Mouse (Mus musculus) cerebellum, postnatal 36 days (tissue): Measurements from ENCODE around the gene Pold1.
A peak's percentile ranks its signal among the peaks of the same experiment; 100 is the strongest.

Experiments used
- DNase-seq, 2 experiments: peaks; one replicate each; pipeline ENCODE4 v3.0.0; 2021 to 2022; ENCODE audit warnings: mixed read lengths in 2 of 2

Pold1 gene

DNA sequence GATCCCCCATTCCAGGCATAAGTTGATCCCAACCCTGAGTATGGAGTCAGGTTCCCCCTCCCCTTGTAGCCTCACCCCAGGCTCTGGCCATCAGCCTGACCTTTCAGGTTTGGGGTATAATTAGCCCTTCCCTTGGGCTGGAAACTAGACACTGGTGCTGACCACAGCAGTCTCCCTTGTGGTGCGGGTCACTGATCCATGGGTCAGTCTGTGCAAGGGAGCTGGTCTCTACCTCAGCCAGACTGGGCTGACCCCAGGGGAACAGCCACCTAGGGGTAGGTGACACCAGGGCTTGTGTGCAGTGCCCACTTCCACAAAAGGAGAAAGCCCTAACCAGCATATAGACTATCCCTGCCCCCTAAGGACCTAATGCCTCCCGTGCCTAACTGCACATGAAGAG, 25.6 kb downstream of the Pold1 start:
- no peak for DNase-seq

DNA sequence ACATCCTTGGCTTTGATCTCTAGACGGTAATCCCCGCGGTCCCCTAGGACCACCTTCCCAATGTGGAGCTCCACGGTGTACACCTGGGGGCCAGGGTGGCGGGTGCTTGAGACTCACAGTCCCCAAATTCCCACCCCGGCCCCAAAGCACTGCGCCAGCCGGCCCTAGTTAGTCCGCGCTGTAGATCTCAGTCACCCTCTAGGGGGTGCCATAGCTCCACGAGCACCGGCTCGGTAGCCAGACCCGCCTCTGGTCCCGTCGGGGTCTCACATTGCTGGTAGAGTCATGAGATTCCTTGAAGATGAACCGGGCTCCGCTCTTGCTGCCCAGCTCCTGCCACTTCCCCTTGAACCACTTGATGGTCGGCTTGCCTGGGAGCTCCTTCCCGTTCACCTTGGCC, 26.9 kb downstream of the Pold1 start:
- peak; percentile 71 for DNase-seq

DNA sequence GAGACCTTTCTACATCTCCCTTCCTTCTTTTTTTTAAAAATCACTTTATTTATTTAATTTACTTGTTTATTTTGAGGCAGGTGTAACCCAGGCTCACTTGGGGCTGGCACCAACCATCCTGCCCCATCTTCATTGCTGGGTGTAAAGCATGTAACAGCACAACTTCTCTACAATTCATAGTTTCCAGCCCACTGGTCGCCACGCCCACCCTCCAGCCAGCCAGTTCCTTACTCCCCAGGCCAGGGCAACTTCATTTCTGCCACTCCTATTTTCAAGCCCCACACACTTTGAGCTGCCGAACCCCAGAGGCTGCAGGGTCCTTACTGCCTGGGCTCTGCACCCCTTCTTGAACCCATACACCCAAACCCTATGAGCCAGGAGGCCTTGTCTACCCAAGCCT, 27.7 kb downstream of the Pold1 start:
- DNase-seq, result no peak

GRCm38 (mm10) chr7:44519240-44519913, 29.3 kb downstream of the Pold1 start:
- DNase-seq, result no peak

GRCm38 (mm10) chr7:44507491-44507890, 41.2 kb downstream of the Pold1 start:
- no peak for DNase-seq

- peak; percentile 80 to 84 for DNase-seq
Observed at GRCm38 (mm10) chr7:44501563-44502115, 47.0 kb downstream of the Pold1 start.

DNA sequence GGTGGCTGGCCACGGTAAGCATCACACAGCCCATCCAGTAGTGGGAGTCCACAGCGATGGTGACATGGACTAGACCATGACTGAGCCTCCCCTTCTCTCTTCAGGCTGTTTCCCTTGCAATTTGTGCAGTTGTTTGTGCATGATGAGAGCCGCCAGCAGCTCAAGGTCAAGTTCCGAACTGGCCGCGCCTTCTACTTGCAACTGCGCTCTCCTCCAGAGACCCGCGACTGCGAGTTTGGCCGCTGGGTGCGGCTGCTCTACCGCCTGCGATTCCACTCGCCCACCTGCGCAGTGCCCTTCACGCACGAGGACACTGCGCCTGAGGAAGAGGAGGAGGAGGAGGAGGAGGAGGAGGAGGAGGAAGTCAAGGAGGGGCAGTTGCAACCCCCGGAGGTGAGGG, 48.6 kb downstream of the Pold1 start:
- DNase-seq, result no peak

DNA sequence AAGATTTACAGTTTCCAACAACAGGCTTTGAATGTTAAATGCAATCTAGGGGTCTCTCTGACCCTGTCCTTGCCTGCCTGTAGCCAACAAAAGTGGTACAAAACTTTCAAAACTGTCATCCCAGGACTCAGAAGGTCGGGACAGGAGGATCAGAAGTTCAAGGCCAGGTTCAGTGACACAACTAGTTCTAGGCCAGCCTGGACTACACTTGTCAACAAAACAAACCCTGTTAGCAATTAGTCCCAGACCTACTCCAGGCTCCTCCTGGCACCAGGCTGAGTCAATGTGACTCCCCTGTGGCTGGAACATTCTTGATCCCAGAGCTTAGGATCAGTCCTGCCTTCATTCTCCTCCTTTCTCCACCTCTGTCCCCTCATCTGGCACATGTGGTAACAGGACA, 49.7 kb downstream of the Pold1 start:
- DNase-seq, result no peak

DNA sequence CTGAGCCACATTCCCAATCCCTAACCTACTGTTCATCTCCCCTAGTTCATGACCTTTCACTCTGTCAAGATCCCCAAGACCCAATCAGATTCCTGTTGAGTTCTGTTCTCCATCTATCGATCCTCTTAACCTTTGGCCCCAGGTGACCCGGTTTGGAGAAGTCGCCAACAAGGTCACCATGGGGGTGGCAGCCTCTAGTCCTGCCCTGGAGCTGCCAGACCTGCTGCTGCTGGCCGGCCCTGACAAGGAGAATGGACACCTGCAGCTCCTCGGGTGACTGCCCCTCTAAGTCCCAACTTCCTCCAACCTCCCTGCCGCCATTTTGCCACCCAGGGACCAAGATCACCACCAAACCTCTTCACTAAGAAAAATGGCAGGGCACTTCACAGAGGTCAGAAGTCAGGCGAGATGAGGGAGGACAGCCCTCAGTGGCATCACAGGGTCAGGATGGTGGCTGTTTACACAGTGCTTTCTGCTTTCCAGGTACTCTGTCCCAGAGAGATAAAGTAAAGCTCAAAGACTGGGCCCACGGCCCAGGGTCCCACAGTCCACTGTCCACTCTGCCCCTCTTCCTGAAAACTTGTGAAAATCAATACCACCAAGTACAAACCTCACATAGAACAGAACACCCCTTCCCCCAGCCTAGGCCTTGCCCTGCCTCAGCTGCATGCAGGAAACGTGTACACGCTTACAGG, 51.1 kb downstream of the Pold1 start:
- DNase-seq, result no peak

DNA sequence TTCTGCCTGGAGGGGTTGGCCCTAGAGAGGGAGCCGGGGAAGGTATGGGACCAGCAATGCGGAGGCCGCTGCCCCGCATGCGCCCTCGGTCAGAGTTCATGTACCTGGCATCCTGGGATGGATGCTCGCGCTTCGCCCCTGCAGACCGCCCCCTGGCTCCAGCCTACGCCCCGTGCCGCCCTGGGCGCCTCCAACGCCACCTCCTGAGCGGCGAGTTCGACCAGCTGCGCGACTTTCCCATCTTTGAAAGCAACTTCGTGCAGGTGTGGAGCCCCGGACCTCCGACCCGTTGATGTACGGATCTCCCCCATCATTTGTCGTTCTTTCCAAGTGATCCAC, 51.9 kb downstream of the Pold1 start:
- no peak for DNase-seq

DNA sequence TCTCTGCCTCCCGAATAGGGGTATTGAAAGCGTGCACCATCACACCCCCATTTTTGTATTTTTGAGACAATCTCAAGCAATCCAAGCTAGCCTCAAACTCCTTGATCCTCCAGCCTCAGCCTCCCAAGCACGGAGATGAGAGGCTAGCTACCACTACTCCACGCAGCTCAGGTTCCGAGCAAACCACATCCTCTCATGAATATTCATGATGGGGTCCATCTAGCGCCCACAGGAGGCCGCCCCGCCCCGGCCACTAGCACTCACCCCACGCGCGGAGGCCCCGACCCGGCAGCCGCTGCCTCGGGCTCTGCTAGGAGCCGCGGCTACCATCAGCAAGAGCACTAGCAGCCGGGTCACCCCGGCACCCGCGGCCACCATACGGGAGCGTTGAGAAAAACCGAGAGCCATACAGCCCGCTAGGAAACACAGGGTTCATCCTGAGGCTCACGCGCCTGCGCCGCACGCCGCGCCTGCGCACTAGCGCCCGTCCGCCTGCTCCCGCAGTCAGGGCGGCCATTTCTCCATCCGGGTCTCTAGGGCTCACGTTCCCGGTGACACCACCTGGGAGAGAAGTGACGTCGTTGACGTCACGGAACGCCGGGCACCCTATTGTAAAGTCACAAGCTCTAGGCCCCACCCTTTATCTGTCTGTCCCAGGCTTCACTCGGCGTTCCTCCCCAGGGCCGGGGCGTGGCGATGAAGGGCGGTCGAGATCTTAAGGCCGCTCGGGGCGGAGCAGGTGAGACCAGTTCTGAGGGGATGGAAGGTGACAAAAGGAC, 52.5 kb downstream of the Pold1 start, which contains the start of the genes Emc10 and Fam71e1:
Emc10 (minus strand) TSS at position 538 of the 779 bp plus-strand sequence.
Fam71e1 (plus strand) TSS at position 590 of the 779 bp plus-strand sequence.
- DNase-seq, result peak; percentile 99

DNA sequence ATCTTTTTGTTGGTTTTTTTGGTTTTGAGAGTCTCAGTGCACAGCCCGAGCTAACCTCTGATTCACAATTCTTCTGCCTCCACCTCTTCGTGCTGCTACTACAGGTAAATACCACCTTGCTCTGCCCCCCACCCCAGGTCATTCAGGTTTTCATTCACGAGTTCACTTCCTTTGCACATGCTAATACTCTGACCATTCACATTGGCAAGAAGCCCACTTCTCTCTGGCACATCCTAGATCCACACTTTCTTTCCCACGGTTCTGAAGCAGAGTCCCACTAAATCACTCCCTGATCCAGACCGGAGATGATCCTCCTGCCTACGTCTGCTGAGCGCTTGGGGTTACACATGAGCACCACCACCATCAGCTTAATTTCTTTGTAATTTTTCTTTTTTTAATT, 53.6 kb downstream of the Pold1 start:
- DNase-seq, result no peak

GRCm38 (mm10) chr7:44494681-44495080, 54.0 kb downstream of the Pold1 start:
- no peak for DNase-seq

DNA sequence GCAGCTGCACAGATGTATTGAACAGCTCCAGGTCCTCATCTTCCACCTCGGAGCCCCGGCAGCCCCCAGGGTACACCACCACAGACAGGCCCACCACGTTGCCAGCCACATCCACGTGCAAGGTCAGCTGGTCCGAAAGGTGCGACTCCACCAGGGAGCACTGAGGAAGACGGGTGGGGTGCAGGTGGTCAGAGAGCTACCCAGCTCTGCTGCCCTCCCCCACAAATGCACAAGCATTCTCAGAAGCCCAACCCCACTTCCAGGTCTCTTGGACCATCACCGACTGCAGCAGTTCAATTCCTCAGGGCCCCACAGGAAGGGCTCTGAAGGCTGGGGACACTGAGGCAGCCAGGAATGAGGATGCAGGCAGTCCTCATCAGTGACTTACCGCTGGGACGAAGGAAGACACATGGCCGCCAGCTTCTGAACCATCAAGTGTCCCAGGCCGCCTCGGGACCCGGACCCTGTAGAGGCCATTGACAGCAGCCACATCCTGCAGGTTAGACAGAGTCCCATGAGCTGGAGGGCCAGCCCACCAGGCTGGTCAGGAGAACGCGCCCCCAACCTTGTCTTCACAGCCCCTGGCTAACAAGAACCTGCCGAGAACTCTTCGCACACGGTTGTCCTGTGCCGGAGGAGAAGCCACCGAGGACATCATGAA, 56.4 kb downstream of the Pold1 start:
- no peak for DNase-seq

DNA sequence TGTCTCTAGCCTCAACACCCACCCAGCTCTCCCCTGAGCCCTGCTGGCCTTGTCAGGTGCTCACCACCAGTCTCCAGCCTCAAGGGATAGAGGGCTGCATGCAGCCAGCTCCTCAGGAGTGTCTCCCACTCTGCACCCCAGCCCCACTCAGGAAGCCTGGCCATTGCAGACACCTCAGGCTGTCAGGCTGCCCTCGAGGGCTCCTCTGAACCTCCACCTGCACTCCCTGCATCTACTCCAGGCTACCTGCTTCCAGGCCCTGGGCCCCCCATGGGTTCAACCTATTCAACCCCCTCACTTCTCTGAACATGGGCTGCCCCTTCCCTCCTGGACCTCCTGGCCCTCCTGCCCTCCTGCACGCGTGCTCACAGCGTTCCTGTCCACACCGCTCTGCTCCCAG, 57.3 kb downstream of the Pold1 start:
- DNase-seq, result no peak

DNA sequence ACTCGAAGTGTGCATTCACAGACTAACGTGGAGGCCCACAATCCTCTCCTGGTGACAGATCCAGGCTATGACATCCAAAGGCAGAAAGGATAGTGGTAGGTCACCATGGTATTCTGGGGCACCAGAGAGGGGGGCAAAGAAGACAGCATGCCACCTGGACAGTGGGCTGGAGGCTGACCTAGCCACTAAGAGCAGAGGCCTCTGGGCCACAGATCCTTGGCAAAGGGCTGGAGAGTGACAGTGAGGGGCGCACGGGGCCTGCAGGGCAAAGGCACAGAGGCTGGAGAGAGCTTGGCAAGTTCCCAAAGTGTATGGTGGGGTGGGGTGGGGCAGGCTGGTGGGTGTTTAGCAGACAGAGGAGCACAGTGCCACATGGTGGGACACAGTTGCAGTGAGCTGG, 58.4 kb downstream of the Pold1 start:
- DNase-seq, result peak in 1 of 2 experiments; percentile 5

DNA sequence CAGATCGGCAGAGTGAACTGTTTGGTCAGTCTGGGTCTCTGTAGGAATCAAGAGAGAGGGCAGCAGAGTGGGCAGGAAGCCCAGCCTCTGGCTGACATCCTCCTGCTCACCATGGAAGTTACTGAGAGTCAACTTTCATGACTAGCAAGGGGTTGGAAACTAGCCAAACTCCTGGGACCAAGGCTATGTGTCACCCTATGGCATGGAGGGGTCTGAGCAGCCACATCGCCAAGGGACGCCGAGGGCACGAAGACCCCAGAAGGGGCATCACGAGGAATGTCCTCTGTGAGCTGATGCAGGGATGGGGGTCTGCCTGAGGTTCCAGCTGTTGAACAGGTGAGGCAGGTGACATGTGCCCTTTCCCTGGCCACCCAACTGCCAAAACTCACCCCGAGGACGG, 60.1 kb downstream of the Pold1 start:
- DNase-seq, result no peak

DNA sequence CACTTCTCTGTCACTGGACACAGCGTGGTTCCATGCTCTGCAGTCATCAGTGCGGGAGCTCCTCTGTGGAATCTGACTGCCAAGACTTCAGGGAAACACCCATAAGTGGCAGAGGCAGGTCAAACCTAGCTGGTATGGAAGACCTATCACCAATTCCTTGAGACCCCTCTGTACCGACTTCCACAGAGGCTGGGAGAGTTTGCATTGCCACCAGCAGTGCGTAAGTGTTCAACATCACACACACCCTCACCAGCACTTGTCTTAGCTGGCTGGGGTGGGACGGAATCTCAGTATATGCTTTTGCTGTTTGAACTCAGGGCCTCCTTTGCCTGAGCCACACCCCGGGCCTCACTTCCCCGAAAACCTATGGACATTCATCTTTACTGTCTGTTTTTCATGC, 60.7 kb downstream of the Pold1 start:
- DNase-seq, result no peak

DNA sequence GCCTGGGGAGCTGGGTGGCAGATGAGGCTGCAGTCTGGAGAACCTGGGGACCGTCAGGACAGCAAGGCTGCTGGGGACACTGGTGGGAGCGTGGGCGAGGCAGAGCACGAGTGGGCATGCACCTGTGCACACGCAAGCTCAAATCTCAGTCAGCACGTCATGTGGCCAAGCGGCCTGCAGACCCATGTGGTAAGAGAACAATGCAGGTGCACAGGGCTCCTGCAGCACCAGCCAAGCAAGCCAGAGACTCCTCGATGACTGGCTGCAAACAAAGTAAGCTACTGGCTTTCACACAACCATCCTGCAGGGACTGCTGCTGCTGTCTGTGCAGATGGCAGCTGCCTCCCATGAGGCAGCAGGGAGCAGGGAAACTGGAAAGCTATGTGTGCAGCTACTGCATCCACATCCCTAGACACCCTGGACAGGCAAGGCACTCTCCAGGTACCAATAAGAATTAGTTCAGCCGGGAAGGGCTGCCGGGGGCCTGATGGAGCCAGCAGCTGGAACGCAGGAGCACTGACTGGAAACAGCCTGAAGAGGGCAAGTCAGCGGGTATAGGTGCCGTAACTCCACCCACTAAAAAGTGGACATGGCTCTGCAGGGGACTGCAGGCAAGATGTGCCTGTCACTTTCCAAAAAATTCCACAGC, 61.6 kb downstream of the Pold1 start:
- DNase-seq, result no peak

GRCm38 (mm10) chr7:44485572-44486195, 63.0 kb downstream of the Pold1 start:
- no peak for DNase-seq

GRCm38 (mm10) chr7:44484841-44485571, 63.6 kb downstream of the Pold1 start:
- DNase-seq, result peak; percentile 86 to 90
